Mouse (Mus musculus): ENCODE data around the gene Elmod3.

Gene Elmod3

DNA sequence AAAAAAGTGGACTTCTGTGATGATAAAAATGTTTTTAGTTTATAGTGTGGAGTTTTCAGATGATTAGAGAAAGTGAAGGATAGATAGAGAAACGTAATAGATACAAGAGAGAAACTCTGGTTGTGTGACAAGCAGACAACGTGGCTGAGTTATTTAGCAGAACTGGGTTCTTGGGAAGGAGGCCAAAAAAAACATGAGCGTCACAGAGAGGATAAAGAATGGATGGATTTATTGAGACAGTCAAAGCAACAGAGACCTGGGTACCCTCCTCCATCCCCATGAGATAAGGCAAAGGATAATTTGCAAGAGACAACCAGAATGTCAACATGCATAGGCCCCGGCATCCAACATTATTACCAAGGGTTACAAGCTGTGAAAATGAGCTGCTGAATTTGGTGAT is 12.0 kb upstream of the Elmod3 start:
- DNase-seq: no peak

DNA sequence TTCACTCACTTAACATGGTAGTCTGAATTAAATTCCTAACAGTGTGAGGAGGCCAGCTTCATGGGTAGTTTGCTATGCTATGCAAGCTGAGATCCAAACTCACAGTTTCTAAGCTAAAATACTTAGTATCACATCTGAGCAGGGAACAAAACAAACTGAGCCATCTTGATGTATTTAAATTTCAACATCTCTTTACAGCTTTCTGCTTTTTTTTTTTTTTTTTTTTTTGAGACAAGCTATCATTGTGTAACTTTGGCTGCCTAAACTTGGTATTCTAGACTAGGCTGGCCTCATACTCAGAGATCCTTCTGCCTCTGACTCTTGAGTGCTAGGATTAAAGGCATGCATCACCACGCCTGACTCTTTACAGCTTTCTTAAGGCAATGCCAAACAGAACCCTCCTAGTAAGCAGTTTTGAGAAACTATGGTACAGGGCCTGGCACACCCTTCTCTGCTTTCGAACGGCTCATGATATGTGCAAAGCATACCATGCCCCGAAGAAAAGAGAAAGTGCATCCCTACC is 10.5 kb upstream of the Elmod3 start:
- no peak for DNase-seq

DNA sequence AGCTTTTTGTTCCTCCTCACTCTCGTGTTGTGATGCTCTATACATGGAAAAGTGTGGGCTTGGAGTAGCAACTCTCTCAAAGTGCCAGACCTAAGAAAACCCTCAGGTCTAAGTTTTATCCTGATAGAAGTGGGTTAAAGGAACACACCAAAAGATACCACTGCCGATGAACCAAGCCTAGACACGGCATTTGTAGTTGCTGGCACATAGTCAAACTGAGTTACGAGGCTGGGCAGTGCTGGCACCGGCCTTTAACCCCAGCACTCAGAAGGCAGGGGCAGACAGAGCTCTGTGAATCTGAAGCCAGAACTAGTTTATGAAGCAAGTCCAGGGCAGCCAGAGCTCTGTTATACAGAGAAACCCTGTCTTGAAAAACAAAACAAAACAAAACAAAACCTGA is 9.5 kb upstream of the Elmod3 start:
- DNase-seq: no peak

DNA sequence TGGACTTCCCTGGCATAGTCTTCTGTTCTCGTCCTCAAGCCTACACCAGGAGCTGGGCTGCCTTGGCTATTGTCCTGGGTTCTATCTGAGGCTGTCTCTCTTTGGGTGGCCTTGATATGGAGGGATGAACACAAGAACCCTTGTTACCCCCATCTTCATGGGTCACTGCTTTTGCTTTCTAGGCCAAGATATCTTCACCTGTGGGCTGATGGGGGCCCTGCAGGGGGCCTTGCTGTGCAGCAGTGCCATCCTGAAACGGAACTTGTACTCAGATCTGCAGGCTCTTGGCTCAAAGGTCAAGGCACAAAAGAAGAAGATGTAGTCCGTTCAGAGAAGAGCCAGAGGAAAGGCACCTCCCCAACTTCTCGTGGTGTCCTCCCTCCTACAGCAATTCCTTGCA is 8.8 kb upstream of the Elmod3 start:
- DNase-seq: no peak

DNA sequence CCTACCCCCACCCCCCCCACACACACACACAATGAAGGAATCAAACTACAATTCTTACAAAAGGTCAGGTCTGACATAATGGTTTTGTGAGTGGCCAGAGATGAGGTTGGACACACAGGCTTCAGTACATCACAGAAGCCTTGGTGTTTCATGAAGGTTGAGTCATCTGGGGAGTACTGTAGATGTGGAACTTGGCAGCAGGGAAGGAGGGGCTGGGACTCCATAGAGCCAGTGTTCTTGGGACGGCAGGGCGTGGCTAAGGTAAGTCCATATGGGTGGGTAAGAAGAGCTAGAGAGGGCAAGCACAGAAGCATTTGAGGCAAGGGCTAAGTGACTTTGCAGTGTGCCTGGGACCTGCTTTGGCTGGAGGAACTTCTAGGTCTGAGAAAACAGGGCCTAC is 5.9 kb upstream of the Elmod3 start:
- no peak for DNase-seq

DNA sequence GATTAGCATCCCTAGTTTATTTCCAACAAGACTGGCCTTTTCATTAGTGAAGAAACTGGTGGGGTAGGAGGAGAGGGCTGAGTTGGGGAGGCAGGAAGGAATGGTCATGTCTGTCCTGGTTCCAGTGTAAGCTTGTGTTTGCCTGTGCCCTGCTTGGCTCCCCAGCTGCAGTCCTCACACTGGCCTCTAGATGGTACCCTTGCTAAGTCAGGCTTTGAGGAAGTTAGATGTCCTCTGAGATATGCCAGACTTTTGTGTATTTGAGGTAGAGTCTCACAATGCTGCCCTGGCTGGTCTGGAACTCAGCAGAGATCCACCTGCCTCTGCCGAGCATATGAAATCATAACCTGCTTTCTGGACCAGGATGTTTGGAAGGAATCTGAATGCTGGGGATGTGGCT is 3.5 kb upstream of the Elmod3 start:
- DNase-seq: peak; percentile 70 to 86

DNA sequence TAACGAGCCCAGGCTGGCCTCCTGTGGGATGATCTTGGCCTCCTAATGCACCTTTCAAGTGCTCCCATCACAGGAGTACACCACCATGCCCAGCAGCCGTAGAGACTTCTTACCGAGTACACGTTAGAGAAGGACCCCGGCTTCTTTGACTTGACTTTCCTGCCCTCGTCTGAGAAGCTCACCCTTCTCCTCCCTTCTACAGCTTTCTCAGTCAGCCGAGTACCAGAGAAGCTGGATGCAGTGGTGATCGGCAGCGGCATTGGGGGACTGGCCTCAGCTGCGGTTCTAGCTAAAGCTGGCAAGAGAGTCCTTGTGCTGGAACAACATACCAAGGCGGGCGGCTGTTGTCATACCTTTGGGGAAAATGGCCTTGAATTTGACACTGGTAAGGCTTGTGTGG is 2.6 kb upstream of the Elmod3 start:
- no peak for DNase-seq

DNA sequence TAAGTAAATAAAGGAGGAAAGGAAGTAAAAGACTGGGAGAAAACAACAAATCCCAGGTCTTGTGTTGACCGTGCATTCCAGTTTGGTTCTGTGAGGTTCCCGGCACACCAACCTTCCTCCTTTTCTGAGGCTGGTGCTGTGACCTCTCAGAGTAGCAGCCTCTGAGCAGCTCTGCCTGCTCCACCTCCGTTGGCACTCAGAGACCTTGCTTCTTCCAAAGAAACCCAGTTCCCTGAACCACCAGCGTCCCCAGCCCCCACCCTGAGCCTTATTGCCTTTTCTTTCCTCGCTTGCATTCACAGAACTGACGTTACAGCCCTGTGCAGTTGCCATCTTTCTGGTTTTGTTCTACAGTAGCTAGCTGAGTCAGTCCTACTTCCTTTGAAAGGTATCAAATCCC is 2.0 kb upstream of the Elmod3 start:
- DNase-seq: no peak

DNA sequence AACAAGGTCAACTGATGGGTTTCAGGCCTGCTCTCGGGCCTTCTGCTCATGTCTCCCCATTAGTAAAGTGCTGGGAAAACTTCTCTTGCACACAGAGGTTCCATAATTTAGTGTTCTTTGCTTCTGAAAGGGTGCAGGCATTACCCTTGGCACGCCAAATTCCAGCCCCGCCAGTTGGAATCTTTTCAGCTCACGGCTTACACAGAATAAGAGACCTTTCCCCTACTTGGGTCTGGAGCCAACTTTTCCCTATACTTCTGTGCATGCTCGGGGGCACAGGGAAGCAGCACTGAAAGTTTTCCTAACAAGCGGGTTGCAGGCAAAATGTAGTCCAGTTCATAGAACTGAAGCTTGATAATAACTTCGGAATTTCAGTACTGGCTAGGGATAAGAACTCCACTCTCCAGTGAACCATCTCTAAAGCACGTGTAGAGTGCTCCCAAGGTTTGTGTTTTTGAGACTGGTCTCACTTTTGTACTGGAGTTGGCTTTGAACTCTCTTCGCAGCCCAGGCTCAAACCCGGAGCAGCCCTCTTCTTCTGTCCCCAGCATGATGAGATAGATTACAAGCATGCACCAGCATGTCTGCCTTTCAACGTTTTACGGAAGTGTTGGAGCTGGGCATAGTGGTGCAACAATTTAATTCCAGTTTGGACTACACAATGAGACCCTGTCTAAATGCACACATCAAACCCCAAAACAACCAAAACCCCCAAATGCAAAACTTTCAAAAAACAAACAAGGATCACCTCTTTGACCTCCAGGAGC is 761 bp upstream of the Elmod3 start:
- DNase-seq: no peak

DNA sequence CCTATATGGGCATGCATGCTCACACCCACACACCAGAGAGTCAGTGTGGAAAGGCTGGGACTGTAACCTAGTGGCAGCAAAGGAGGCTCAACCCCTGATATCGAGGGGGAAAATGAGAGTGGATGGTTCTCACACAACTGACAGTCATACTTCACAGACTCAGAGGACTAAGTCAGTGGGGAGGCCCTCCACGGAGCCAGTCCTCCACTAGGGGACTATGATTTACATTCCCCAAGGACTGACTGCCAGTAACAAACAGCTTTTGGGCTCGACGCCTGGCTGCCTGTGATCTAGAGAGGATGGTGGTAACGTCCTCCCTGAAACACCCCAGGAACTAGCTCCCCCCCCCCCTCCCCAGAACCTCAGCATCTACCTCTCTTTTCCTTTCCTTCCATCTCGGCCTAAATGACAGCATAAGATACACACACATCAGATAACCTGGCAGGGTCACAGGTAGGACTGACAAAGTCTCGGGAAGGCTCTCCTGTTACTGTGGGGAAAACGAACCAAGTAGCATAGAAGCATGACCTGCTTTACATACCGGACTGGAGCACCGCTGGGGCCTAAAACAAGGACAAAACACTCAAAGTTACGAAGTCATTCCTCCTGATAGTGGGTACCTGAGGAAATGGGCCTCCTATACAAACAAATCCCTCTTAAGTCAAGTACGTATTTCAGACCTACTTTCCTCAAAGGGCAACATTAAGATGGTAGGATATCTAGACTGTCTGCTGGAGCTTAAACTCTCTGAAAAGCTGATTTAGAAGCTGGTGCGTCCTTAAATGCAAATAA is 934 bp downstream of the Elmod3 start:
- no peak for DNase-seq

DNA sequence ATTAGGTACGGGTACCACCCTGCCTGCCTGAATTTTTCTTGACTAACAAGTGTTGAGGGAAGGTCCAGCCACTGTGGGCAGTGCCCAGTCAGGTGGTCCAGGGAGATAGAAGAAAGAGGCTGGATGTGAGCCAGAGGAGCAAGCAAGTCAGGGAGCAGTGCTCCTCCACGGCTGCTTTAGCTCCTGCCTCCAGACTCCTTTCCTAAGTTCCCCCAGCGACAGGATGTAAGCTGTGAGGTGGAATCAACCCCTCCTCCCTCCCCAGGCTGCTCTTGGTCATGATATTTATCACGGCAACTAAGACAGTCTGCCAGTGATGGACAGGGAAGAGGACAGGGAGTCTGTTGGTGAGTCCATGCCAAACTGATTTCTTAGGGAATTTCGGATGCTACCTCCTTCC is 4.3 kb downstream of the Elmod3 start:
- no peak for DNase-seq

DNA sequence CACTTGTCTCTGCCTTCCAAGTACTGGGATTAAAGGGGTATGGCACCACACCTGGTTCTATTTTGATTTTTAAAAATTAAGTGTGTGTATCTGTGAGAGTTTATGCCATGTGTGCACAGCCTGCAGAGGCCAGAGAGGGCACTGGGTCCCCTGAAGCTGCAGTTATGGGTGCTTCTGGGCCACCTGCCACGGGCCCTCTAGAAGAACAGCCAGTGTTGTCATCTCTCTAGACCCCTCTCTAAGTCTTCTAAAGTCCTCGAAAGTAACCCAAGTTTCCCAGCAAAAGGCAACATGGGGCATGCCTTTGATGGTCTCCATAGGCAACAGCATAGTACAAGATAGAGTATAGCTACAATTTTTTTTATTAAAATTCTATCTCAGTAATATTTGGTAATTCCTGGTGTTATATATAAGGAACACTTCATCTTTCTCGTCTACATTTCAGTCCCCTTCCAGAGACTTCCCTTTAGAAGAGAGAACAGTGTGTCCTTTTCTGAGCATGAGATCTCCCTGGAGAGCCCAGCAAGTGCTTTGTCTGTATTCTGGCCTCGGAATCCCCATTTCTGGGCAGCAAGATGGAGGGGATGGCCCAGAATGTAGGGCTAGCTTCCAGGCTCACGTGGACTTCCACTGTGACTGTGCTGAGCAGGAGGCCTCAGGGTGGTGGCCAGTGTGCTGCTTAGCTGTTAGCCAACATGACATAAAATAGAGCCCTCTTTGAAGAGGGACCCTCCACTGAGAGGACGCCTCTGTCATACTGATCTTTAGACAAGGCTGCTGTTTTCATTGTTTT is 5.0 kb downstream of the Elmod3 start:
- no peak for DNase-seq

DNA sequence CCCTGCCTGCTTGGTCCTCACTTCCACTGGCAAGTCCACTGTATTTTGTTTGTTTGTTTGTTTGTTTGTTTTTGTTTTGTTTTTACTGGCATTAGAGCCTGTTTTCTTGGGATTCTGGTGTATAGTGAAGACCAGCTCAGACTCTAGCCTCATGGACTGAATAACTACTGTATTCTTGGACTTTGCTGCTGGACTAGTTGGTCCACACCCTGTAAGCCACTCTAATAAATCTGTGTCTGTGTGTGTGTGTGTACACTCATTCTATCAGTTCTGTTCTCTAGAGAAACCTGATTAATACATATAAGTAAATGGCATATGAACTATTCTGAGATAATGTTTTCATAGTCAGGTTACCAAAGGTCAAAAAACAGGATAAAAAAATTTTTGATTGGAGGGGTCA is 8.1 kb downstream of the Elmod3 start:
- DNase-seq: no peak

DNA sequence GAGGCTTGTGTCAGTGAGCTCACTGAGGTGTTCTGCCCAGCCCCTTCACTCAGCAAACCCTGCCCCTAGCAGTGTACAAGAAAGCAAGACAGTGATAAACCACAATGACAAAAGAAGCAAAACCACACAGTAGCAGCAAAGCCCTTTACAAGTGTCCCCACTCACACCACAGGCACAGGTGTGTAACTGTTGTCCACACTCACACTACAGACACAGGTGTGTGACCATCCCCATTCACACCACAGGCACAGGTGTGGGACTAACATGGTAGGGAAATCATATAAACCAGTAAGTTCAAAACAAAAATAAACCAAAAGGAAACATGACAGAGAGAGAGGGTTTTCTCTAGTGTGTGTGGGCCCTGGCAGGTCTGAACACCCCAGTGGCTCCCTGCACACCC is 9.9 kb downstream of the Elmod3 start:
- DNase-seq: no peak

DNA sequence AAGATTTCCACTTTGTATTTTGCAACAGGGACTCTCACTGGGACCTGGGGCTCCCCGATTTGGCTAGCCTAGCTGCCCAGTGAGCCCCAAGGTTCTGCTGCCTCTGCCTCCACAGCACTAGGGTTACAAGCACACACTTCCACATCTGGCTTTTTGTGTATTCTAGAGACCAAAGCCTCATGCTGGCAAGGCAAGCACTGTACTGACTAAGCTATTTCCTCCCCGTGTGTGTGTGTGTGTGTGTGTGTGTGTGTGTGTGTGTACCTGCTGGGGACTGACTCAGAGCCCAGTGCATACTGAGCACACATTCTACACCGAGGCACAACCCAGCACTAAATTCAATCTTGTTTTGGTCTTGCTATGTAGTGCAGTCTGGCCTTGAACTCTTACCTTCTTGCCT is 11.5 kb downstream of the Elmod3 start:
- DNase-seq: no peak

DNA sequence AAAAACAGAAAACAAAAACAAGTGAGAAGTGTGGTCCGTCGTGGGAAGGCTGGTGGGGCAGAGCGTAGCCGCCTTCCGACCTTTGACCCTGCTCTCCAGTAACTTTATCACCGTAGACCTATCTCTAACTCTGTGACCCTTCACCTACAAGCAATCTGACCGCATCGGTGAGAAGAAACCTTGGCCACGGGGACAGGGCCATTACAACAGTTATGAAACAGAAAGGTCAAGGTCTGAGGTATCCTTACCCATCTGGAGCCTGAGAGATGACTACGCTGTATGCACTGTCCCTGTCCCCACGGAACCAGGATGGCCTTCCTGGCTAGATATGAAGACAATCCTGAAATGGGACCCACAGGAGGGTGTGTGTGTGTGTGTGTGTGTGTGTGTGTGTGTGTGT is 14.1 kb downstream of the Elmod3 start:
- no peak for DNase-seq

DNA sequence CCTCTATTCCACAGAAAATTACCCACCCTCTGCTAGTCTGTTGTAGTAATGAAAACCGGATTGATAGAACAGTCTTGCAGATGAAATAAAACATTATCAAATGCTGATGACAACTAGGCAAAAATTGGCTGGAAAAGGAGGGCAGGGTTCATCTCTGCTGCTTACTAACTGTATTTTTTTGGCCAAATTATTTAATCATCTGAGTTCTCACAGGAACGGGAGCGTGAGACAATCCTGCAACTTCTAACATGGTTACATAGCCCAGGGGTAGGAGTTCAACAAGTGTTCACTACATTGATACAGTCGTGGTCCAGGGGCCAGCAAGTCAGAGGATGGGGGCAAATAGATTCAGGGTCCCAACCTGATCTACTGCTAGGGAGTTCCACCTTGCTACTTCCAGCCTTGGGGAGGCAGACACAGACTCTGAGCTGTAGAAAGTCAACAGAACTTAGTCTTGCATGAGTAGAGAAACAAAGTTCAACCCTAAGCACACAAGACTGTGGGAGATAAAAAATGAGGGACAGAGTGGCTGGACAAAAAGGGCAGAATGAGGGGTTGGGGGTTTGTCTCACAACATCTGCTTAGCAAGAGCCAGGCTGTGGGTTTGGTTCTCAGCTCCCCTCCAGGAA is 14.9 kb downstream of the Elmod3 start:
- DNase-seq: no peak

DNA sequence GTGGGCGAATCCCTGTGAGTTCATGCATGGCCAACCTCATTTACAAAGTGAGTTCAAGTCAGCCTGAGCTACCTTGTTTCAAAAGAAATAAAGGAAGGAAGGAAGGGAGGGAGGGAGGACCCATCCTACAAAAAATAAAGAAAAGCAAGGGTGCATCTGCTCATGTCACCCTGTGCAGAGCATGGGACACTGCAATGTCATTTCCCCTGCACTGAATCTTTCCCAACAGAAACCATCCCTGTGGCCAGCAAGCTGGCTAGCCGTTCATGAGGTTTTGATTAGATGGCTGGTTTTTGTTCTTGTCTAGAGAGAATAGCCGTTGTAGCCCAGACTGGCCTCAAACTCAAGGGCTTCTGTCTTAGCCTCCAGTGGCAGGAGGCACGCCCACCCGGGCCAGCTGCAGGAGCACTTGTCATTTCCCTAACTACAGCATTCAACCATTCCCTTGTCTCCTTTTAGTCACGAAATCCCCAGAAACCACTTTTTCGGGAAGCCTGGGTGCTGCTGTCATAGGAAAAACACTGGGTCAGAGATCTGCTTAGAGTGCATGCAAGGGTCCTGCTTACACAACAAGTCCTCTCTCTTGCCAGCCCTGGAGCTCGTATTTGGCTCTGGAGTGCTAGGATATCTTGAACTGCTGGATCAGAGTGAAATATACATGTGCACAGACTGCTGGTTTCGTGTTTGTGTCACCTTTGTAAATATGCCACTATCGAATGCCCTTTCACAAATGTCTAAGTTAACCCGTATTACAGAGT is 16.4 kb downstream of the Elmod3 start:
- no peak for DNase-seq

DNA sequence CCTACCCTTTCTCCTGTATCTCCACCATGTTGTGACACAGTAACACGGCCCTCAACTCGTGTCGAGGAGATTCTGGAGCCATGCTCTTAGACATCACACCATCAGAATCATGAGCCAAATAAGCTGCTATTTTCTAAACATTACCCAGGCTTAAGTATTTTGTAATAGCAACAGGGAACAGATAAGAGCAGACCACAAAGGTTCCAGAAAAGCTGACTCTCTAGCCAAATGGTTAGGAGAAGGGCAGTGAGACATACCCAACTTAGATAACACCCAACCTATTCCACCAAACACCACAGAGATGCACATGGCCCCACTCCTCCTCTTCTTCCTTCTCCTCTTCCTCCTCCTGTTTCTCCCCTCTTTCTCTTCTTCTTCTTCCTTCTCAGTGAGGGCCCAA is 22.2 kb downstream of the Elmod3 start:
- DNase-seq: no peak

DNA sequence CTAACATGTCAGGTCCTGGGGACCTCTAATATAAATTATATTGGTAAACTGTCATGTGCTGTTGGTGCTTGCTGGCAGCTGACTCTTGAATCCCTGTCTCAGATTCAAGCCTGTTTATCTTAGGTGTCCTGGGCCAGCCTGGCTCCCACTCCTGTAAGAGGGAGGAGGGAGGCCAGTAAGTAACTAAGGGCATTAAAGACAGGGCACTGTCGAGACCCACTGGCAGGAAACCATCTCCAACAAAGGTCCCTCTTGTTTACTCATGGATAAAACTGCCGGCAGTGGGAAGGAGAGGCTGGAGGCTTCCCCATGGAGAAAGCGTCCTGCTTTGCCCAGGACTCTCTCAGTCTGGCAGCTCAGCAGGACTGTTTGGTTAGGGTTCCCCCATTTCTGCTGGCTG is 26.4 kb downstream of the Elmod3 start:
- DNase-seq: no peak

DNA sequence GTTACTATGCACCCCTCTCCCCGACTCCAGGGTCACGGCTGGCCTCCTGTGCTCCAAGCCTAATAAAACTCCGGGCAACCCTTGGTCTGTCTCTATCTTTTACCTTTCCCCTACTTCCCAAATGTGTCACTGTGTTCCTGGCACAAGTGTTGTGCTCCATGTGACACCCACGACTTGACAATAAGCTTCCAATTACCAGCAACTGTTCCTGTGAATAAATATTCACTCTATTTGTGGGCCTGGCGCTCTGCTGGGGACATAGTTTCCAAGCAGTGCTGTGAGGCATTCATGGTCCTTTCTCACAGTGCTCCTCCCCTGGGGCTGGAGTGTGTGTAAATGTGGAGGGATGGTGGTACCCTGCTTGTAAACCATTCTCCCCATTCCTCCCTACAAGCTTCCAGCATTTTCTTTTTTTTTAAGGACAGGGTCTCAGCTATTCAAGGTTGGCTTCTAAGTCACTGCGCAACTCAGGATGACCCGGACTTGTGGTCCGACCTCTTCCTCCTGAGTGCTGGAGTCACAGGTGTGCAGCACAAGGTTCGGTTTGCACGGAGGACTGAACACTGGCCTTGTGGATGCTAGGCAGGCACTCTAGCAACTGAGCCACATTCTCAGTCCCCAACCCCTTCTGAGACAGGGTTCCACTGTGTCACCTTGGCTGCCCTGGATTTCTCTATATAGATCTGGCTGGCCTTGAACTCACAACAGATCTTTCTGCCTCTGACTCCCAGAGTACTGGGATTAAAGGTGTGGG is 27.4 kb downstream of the Elmod3 start:
- DNase-seq: no peak
